Mouse (Mus musculus) left cerebral cortex, postnatal 36 days (tissue): Measurements from ENCODE around the gene Hist1h2bh. TPM values are rescaled to one million over a fixed set of nuclear protein-coding genes. Genes with fewer than 3 reads are reported as not detected.
A peak's percentile ranks its signal among the peaks of the same experiment; 100 is the strongest.

Source experiments
- DNase-seq, 2 experiments: peaks; one replicate each; pipeline ENCODE4 v3.0.0; 2021 to 2022; ENCODE audit warnings: low spot score in 2 of 2, mixed read lengths in 1 of 2
- intact Hi-C: fragments of 180-260 bp; cut with DNase I; formaldehyde crosslinking; loops from one replicate; pipeline ENCODE4 v1.15.1; 2025
- total RNA-seq, 2 experiments: library from RNA; stranded (reverse); gene quantifications; 2 replicates each; pipeline ENCODE4 v1.2.3; 2021

Hist1h2bh gene
- total RNA-seq, 2 experiments from 2014 or later = 0.79 to 1.2 TPM

DNA sequence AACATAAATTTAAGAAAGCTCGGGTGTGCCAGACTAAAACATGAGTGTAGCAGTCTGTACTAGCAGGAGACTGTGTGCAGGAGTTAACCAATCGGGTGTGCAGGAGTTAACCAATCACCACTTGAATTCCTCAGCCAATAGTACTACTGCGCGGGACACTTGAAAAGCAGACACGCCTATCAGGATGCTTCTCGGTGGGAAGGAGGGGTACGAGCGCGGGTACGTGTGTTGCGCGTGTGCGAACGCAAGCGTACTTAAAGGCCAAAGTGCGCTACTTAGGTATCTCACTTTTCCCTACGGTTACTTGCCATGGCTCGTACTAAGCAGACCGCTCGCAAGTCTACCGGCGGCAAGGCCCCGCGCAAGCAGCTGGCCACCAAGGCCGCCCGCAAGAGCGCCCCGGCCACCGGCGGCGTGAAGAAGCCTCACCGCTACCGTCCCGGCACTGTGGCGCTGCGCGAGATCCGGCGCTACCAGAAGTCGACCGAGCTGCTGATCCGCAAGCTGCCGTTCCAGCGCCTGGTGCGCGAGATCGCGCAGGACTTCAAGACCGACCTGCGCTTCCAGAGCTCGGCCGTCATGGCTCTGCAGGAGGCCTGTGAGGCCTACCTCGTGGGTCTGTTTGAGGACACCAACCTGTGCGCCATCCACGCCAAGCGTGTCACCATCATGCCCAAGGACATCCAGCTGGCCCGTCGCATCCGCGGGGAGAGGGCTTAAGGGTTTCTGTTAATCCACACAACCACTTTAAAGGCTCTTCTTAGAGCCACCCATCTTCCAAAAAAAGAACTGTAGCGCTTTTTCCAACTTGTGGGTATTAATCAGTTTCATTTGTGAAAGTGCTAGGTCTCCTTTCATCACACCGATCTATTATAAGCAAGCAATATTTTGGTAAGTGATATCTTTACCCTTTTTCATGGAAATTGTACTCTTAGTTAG, 7.8 kb downstream of the Hist1h2bh start, which contains the start of gene Hist1h3g:
Gene Hist1h3g, plus strand, starts transcription at position 286 of the 939 bp plus-strand sequence.
- DNase-seq = peak; percentile 86 to 89
- intact Hi-C loops = loop anchor here (10.0 kb wide), 1 partner anchor 1821 kb away; the partner anchor contains the start of genes Hist1h2ai, Hist1h2bl and Hist1h3h

DNA sequence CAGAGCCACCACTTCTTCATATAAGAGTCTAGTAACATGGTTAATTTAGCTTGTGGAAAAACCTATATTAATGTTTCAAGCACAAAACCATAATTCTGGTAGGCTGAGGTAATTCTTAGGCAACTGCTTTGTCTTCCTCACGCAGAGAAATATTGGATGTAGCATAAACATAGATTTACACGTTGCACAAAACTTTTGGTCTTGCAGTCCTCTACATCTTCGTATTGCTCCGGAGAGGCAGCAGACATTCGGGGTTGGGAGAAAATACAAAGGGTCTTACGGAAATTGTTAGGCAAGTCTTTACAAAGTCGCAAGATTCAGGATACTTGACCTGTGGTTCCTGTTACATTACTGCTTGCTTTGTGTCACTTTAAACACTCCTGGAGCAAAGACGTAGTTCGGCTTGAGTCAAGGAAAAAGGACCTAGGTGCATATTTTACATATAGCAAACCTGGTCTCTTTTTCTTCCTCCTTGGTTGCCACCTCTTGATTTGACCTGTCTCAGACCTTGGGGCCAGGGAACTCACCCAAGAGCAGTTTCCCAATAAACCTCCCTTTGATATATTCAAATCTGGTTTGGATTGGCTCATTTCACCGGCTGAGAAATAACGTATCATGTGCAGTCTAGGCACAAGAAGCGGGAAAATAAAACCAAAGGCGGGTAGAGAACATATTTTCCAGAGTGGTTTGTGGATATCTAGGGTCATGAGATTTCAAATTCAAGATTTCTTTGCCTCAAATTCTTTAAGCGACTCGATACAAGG, 8.6 kb downstream of the Hist1h2bh start:
- intact Hi-C loops = loop anchor here (5.0 to 10.0 kb wide), 3 partner anchors 48 to 1820 kb away; partner anchors contain the start of genes Hist1h2ag, Hist1h2ai, Hist1h2bj and Hist1h2bl
- DNase-seq = no peak

DNA sequence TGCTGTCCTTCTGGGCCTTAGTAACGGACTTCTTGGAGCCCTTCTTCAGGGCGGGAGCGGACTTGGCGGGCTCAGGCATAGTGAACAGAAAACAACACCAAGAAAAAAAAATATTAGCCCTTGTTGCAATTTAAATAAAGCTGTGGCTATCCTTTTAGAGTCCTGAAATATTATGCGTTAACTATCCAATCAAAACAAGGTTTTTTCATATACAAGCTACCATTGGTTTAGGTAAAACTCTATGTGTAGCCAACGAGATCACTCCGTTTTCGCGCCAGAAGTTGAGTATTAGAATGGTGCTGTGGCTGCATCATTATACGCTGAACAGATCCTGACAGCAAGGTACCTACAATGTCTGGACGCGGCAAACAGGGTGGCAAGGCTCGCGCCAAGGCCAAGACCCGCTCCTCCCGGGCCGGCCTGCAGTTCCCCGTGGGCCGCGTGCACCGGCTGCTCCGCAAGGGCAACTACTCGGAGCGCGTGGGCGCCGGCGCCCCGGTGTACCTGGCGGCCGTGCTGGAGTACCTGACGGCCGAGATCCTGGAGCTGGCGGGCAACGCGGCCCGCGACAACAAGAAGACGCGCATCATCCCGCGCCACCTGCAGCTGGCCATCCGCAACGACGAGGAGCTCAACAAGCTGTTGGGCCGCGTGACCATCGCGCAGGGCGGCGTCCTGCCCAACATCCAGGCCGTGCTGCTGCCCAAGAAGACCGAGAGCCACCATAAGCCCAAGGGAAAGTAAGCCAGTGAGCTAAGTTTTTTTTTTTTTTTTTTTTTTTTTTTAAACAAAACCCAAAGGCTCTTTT, 9.4 kb downstream of the Hist1h2bh start, which contains the start of gene Hist1h2af:
Gene Hist1h2af, plus strand, starts transcription at position 347 of the 808 bp plus-strand sequence.
- peak; percentile 67 to 73 for DNase-seq
- intact Hi-C loops = loop anchor here (5.0 to 10.0 kb wide), 3 partner anchors 49 to 1819 kb away; partner anchors contain the start of genes Hist1h2ag, Hist1h2ai, Hist1h2bj and Hist1h2bl

DNA sequence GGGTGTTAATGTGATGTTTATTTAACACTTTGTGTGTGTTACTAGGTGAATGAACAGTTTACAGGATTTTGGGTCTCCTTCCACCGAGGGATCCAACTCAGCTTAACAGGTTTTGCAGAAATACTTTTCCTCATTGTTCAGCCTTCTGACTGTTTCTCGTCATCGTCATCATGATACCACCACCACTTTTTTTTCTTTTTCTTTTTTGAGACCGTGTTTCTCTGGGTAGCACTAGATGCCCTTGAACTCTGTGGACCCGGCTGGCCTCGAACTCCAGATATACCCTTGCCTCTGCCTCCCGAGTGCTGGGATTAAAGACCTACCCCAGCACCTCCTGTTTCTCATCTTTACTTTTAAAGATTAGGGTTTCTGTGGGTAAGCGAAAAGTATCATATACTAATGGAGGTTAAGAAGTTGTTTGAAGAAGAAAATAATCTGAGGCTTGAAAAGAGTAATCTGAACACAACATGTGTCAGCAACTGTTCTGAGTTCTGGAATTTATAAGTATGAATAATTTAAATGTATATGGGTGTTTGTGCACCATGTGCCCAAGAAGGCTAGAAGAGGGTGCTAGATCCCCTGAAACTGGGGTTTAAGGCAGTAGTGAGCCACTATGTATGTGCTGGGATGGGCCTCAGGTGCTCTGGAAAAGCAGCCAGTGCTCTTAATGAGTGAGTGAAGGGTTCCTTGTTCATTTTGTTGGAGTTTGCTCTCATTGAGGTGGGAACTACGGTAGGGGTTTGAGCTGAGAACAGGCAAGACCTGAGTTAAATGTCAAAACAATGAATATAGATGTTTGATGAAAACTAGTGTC, 10.7 kb downstream of the Hist1h2bh start:
- no peak for DNase-seq
- intact Hi-C loops = loop anchor here (5.0 to 10.0 kb wide), 3 partner anchors 50 to 1818 kb away; partner anchors contain the start of genes Hist1h2ag, Hist1h2ai, Hist1h2bj and Hist1h2bl

DNA sequence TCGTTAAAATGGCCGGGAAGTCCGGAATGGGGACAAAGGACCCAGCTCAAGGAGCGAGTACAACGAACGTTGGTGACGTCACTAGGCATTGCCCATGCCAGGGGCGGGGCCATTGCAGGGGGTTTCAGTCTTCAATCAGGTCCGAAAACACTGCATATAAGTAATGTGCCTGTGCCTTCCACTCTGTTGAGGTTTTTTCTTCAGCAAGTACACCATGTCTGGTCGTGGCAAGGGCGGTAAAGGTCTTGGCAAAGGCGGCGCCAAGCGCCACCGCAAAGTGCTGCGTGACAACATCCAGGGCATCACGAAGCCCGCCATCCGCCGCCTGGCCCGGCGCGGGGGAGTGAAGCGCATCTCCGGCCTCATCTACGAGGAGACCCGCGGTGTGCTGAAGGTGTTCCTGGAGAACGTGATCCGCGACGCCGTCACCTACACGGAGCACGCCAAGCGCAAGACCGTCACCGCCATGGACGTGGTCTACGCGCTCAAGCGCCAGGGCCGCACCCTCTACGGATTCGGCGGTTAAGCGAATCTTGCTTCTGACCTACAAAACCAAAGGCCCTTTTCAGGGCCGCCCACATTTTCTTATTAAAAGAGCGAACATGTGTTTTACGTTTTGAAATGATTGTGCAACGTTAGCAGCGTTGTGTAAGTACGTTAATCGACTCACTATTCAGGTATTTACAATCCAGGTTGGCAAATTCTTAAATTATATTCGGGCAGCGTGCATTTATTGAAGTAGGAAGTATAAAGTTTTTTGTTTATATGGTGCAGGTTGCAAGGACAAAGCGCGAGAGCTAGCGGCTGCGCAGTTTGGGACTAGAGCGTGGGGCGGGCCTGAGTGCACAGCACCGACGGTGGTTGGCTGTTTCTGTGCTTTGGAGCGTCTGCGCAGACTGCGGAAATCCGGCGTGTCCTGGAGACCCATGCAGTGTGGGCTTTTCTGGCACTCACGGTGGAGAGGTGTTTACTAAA, 12.0 kb downstream of the Hist1h2bh start, which contains the start of gene Hist1h4h:
Gene Hist1h4h, plus strand, starts transcription at position 150 of the 975 bp plus-strand sequence.
- intact Hi-C loops = loop anchor here (5.0 to 10.0 kb wide), 3 partner anchors 51 to 1816 kb away; partner anchors contain the start of genes Hist1h2ag, Hist1h2ai, Hist1h2bj and Hist1h2bl

DNA sequence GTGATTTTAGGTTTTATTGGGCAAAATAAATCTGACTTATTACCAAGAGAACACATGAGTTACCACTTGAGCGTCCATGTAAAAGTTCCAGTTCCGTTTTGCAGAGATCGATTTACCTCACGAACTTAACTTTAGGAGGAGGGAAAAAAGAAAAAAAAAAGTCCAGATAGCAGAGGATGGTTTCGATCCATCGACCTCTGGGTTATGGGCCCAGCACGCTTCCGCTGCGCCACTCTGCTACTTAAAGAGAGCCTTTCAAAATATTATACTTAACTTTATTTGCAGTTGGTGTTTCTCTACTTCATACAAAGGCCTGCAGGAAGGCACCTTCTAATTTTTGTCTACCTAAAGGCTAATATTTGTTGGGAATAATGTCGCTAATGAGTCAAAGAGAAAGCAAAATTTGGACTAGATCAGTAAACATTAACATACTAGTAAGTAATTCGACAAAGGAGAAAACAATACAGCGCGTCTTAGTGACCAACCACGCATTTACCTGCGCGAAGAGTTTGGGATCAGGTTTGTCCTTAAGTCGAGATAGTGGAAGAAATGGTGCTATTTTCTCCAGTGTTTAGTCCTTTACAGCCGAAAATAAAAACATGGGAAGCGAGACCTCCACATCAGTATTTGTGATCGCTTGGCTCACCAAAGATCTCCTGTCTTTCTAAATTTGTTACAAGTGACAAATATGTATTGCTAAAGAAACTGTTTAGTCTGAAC, 12.9 kb downstream of the Hist1h2bh start:
- peak; percentile 55 to 66 for DNase-seq
- intact Hi-C loops = loop anchor here (5.0 to 10.0 kb wide), 3 partner anchors 52 to 1816 kb away; partner anchors contain the start of genes Hist1h2ag, Hist1h2ai, Hist1h2bj and Hist1h2bl

More for the DNA sequence above, 12.0 kb downstream of the Hist1h2bh start, which contains the start of gene Hist1h4h:
- DNase-seq = peak; percentile 96 to 97

DNA sequence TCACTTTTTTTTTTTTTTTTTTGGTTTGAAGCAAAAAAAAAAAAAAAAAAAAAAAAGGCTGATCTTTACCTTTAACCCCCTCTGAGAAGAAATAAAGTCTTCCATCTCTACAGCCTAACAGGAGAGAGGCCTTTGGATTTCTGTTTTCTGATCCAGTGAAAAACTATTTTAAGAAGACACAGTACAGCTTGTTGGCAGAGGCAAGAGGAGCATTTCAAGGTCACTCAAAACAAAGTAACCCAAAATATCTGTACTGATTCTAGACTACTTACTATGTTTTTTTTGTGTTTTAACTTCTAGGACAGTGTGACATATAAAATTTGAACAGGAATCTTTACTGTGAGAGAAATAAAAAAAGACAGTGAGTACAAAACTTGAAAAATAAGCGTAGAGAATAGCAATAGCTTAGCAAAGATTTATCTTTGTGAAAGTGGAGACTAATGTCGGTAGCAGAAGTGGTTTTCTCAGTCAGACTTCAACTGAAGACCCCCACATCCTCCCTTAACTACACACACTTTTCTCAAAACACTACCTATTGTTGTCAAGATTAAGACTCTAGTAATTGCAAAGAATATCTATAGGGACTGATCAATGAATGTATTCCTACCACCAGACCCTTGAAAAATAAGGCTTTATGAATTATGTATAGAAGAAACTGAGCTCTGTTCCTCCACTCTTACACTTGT, 13.6 kb downstream of the Hist1h2bh start:
- no peak for DNase-seq
- intact Hi-C loops = loop anchor here (5.0 to 10.0 kb wide), 3 partner anchors 53 to 1815 kb away; partner anchors contain the start of genes Hist1h2ag, Hist1h2ai, Hist1h2bj and Hist1h2bl

DNA sequence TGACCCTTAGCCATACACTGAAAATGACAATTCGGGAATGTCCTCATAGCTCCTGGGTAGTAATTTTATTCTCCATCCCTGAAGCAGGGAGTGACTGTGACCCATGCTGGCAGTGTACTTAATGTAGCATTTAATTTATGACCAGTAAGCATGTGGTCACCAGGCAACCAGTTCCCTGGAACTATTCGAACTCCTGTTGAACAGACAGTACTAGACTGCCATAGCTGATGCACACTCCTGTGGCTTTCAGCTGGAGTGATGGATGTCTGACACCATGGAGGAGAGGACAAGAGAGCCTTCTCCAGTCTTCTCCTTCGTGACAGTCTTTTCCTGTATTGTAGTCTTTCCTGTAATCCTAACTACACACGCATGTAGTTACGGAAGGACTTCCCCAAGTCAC, 14.2 kb downstream of the Hist1h2bh start:
- DNase-seq = no peak
- intact Hi-C loops = no loop called here

DNA sequence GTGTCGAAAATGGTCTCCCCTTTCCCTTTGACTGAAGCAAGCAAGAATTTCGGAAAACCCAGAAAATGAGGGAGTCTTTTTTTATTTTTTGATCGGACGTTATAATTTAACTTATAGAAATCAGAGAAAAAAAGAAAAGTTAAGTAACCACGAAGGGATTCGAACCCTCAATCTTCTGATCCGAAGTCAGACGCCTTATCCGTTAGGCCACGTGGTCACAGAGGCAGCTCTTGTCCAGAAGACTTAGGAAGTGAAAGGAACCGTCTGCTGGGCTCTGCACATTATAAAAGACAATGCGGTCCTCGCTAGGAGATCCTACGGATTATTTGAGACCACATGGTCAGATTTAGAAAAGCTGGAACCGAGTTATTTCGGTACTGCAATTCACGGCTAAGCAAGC, 16.9 kb downstream of the Hist1h2bh start:
- peak; percentile 89 to 93 for DNase-seq
- intact Hi-C loops = no loop called here

DNA sequence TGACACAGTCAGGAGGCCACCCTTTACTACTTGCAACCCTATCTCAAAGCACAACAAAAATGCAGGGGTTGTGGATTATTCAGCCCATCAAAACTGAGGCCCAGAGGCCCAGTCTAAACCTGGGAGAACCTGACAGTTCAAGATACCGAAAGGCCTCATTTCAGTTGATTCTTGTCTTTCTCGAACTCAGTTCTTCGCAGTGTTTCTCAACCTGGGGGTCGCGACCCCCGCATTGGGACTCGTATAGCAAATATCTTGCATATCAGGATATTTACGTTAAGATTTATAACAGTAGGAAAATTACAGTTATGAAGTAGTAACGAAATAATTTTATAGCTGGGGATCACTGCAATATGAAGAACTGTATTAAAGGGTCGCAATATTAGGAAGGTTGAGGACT, 17.3 kb downstream of the Hist1h2bh start:
- no peak for DNase-seq
- intact Hi-C loops = no loop called here

DNA sequence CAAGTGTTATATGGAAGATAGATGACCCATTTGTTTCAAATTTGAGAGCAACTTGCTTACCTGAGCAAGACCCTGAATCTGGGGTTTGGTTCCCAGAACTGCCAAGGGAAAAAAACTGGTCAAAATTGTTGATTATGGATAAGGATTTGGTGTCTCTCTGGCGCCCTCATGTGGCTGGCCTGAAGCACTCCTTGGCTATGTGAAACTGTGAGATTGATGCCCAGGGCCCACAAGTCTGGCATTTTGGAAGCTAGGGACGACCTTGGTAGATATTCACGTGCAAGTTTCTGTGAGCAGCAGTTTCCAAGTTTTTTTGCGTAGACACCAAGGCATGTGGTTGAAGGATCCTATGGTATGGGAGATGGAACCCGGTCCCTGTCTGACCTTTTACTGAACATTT, 18.5 kb downstream of the Hist1h2bh start:
- DNase-seq = peak; percentile 58 to 64
- intact Hi-C loops = no loop called here

DNA sequence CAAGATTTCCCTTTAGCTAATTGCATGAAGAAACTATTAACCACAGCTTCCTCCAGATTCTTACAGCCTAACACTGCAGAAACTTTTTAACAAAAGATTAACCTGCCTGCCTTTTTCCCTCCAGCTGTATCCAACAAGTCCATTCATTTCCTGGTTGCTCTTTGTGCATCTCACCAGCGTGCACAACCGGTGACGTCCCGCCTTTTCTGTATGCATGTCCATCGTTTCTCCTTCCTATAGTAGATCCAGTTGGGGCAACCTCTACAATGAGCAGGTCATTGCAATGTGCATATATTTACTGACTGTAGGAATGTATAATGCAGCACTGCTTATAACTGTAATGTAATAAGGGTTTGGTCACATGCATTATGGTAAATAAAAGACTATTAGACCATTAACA, 19.2 kb downstream of the Hist1h2bh start:
- no peak for DNase-seq
- intact Hi-C loops = no loop called here

DNA sequence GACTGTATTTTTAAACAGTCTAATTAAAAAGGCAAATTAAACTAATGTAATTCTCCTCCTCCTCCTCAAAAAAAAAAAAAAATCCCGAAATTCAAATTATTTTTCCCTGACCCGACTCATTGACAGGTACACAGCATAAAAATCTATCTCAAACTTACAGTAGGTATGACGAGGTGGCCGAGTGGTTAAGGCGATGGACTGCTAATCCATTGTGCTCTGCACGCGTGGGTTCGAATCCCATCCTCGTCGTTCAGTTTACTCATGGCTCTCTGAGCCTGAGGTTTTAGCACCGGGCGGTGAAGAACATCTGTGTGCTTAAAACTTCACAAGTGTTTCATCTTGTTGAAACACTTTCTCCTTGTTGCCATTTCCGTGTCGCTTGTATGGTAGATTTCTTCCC, 21.5 kb downstream of the Hist1h2bh start:
- intact Hi-C loops = no loop called here

DNA sequence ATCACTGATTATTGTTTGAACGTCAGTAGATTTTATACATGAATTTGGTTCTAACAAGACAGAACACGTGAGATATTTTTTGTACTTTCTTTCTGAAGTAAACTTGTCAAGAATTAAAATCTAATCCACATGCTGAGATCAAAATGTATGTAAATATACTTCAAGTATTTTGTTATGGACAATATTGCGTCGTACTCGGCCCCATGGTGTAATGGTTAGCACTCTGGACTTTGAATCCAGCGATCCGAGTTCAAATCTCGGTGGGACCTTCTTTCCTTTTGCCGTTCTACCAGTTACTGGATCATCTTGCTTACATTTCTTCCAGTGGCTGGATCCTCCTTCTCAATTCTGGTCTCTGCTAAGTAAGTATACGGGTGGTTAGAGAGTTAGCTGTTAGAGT, 23.8 kb downstream of the Hist1h2bh start:
- intact Hi-C loops = loop anchor here (2.0 to 5.0 kb wide), 2 partner anchors 83 to 1497 kb away; no protein-coding TSS in a partner anchor
- DNase-seq = peak; percentile 72 to 85

More for the DNA sequence above, 21.5 kb downstream of the Hist1h2bh start:
- peak; percentile 72 to 79 for DNase-seq

DNA sequence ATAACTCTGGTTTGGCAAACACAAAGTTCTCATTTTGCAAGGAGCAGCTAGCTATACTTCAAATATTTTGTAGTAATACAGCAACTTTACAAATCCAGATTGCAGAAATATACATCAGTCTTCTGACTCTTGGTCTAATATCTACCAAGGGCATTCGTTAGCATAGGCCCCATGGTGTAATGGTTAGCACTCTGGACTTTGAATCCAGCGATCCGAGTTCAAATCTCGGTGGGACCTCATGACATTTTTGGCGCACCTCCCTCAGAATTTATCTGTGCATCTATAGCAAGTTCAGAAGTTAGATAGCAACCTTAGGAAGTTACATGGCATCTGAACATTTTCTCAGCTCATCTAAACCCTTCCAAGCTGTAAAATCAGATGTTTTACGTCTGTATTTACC, 24.3 kb downstream of the Hist1h2bh start:
- intact Hi-C loops = loop anchor here (2.0 to 5.0 kb wide), 2 partner anchors 82 to 1497 kb away; no protein-coding TSS in a partner anchor
- DNase-seq = peak; percentile 72 to 78
